Mouse (Mus musculus): ENCODE data around the gene Dennd4c. TPM values are rescaled to one million over a fixed set of nuclear protein-coding genes. Genes with fewer than 3 reads are reported as not detected.

Gene Dennd4c
- polyA plus RNA-seq, 1 experiment from 2014 or later, result 5.6 TPM

DNA sequence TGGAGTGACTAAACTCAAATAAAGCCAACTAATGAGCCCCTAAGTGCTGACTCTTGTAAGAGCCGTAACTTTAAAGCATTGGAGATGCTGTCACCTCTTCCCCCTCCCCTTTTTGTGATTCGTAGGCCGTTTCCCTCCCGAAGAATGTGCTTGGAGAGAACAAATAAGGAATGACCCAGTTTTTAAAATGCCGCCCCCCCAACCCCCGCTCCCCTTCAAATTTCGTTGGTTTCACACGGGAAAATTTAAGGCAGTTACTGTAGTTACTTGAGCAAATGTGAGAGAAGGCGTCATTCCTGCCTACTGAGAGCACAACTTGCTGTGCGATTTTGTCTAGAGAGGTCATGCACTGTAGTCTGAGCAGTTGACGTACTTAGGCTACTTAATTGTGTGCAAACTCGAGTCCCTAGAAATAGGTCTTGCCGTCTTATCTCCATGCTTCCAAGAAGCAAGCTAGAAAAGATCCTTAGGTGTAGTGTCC is 1.0 kb downstream of the Dennd4c start:
- H3K4me1 ChIP-seq (ENCODE audit: control insufficient read depth, insufficient read depth, low read length), result peaks cover 17% of the 10 kb centered on the region
- H3K36me3 ChIP-seq (ENCODE audit: control insufficient read depth, insufficient read depth), result no peaks in the 10 kb centered on the region
- H3K27me3 ChIP-seq (ENCODE audit: control insufficient read depth, insufficient read depth, low read length), result no peaks in the 10 kb centered on the region
- H3K4me2 ChIP-seq (ENCODE audit: low read depth, low read length), result peak overlapping the region; percentile 87
- H3K9ac ChIP-seq (ENCODE audit: low read length), result peak overlapping the region; percentile 99
- no peaks in the 10 kb centered on the region for H3K9me3 ChIP-seq (replicated peaks; ENCODE audit: control insufficient read depth, low read length)
- WGBS, result 1% methylated on average over 13 of the region's 13 CpGs
- no peak for ATAC-seq (replicated peaks; ENCODE audit: extremely low read depth, insufficient read depth, low FRiP score)
- H3K27ac ChIP-seq (ENCODE audit: low read length), result peak overlapping the region; percentile 89
- H3K4me3 ChIP-seq (ENCODE audit: low read length), result peak overlapping the region; percentile 98

DNA sequence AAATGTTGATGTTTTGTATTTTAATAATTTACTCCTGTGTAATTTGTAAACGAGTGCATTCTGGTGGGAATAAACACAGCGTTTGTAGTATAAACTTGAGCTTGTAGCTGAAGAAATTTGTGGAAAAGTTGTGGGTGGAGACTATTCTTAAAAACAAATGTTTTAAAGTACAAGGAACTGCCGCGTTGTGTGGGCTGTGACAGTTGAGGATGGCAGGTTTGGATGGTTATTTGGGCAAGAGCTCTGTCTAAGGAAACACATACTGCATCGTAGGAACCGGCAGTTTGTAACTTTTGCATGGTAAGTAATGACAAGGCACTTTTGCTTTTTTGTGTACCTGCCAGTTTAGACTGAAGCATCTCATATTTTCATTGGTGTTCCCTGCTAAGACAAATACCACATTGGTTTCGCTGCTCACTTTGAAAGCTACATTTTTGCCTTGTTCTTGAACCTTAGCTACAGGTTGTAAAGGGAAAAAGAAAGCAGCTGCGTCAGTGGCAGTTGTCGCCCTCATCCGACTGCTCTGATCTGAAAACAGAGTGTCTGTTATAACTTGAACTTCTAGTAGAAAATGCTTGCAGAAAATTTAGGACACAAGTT is 2.1 kb downstream of the Dennd4c start:
- Histone ChIP-seq H3K4me3 (ENCODE audit: low read length) (peak overlapping the region; percentile 26), H3K4me2 (ENCODE audit: low read depth, low read length) (peak overlapping the region; percentile 47), H3K27me3 (ENCODE audit: control insufficient read depth, insufficient read depth, low read length) (no peaks in the 10 kb centered on the region), H3K4me1 (ENCODE audit: control insufficient read depth, insufficient read depth, low read length) (peaks cover 17% of the 10 kb centered on the region), H3K27ac (ENCODE audit: low read length) (peak overlapping the region; percentile 27; the same call in 1 of the 2 replicates), H3K9me3 (replicated peaks; ENCODE audit: control insufficient read depth, low read length) (no peaks in the 10 kb centered on the region), H3K9ac (ENCODE audit: low read length) (peak overlapping the region; percentile 49; the same call in 1 of the 2 replicates), H3K36me3 (ENCODE audit: control insufficient read depth, insufficient read depth) (no peaks in the 10 kb centered on the region)
- 60% methylated on average over 10 of the region's 10 CpGs for WGBS
- no peak for ATAC-seq (replicated peaks; ENCODE audit: extremely low read depth, insufficient read depth, low FRiP score)

DNA sequence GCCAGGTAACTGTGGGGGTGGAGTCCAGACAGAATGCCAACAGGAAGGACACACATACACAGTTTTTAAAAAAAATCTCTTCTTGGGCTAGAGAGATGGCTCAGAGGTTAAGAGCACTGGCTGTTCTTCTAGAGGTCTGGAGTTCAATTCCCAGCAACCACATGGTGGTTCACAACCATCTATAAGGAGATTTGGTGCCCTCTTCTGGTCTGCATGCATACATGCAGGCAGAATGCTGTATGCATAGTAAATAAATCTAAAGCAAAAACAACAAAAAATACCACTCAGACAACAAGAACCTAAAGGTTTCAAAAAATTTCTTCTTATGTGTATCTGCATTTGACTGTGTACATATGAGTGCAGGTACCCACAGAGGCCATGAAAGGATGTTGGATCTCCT is 16.0 kb downstream of the Dennd4c start:
- H3K36me3 ChIP-seq (ENCODE audit: control insufficient read depth, insufficient read depth), result peaks cover 2% of the 10 kb centered on the region; the same call in 1 of the 2 replicates
- no peak overlapping the region for H3K9ac ChIP-seq (ENCODE audit: low read length)
- H3K4me3 ChIP-seq (ENCODE audit: low read length), result no peak overlapping the region
- H3K27me3 ChIP-seq (ENCODE audit: control insufficient read depth, insufficient read depth, low read length), result no peaks in the 10 kb centered on the region
- no peak overlapping the region for H3K27ac ChIP-seq (ENCODE audit: low read length)
- H3K4me2 ChIP-seq (ENCODE audit: low read depth, low read length), result no peak overlapping the region
- H3K9me3 ChIP-seq (replicated peaks; ENCODE audit: control insufficient read depth, low read length), result no peaks in the 10 kb centered on the region; the same call in 1 of the 2 replicates
- no peak for ATAC-seq (replicated peaks; ENCODE audit: extremely low read depth, insufficient read depth, low FRiP score)
- H3K4me1 ChIP-seq (ENCODE audit: control insufficient read depth, insufficient read depth, low read length), result 0 out of 2 replicates have a peak, but pooled peaks cover 3% of the 10 kb centered on the region

DNA sequence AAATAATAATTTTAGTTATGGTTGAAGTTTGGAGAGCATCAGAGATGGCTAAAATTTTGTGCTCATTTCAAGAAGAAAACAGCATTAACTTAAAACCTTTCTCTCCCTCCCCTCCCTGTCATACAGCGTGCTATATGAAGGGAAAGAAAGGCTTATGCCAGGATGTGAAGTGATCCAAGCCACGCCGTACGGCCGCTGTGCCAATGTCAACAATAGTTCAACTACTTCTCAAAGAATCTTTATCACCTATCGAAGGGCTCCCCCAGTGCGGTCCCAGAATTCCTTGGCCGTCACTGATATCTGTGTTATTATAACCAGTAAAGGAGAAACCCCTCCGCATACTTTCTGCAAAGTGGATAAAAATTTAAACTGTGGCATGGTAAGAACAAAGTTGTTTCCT is 29.2 kb downstream of the Dennd4c start:
- no peak; the same call in 1 of the 2 replicates for ATAC-seq (replicated peaks; ENCODE audit: extremely low read depth, insufficient read depth, low FRiP score)
- WGBS, result 59% methylated on average over 9 of the region's 9 CpGs
- Histone ChIP-seq H3K4me1 (ENCODE audit: control insufficient read depth, insufficient read depth, low read length) (peaks cover 2% of the 10 kb centered on the region), H3K4me3 (ENCODE audit: low read length) (no peak overlapping the region), H3K9me3 (replicated peaks; ENCODE audit: control insufficient read depth, low read length) (no peaks in the 10 kb centered on the region), H3K9ac (ENCODE audit: low read length) (no peak overlapping the region), H3K27me3 (ENCODE audit: control insufficient read depth, insufficient read depth, low read length) (no peaks in the 10 kb centered on the region), H3K27ac (ENCODE audit: low read length) (no peak overlapping the region), H3K4me2 (ENCODE audit: low read depth, low read length) (no peak overlapping the region), H3K36me3 (ENCODE audit: control insufficient read depth, insufficient read depth) (peaks cover 13% of the 10 kb centered on the region)

DNA sequence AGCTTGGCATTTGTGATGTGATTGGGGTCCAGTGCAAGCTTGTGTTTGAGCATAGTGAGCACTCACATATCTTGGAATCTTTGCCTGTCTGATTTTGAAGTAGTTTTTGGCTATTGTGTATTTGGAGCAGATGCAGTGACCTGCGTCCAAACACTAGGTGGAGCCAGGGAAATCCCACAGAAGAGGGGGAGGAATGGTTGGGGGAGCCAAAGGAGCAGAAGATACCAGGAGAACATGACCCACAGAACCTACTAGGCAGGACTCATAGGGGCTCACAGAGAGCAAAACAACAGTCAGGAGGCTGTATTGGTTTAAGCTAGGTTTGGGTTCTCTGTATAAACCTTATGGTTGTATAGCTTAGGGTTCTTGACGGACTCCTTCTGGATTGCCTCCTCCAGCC is 62.2 kb downstream of the Dennd4c start:
- Histone ChIP-seq H3K36me3 (ENCODE audit: control insufficient read depth, insufficient read depth) (peaks cover 11% of the 10 kb centered on the region; the same call in 1 of the 2 replicates), H3K9me3 (replicated peaks; ENCODE audit: control insufficient read depth, low read length) (no peaks in the 10 kb centered on the region), H3K27ac (ENCODE audit: low read length) (no peak overlapping the region), H3K4me3 (ENCODE audit: low read length) (no peak overlapping the region), H3K4me2 (ENCODE audit: low read depth, low read length) (no peak overlapping the region), H3K4me1 (ENCODE audit: control insufficient read depth, insufficient read depth, low read length) (no peaks in the 10 kb centered on the region), H3K27me3 (ENCODE audit: control insufficient read depth, insufficient read depth, low read length) (no peaks in the 10 kb centered on the region), H3K9ac (ENCODE audit: low read length) (no peak overlapping the region)
- WGBS, result 56% methylated on average over 2 of the region's 2 CpGs
- ATAC-seq (replicated peaks; ENCODE audit: extremely low read depth, insufficient read depth, low FRiP score), result no peak

DNA sequence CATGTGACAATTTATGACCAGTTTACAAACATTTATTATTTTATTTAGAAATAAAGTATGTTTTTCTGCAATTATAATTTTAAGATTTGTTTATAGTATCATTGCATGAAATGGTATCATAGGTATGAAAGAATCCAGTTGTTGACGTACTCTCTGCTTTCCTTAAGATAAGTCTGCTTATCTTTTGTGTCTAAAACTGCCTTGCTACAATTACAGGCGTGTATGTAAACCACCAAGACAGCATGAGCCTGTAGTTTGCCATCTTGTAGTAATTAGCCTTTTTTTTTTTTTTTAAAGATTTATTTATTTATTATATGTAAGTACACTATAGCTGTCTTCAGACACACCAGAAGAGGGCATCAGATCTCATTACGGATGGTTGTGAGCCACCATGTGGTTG is 66.5 kb downstream of the Dennd4c start:
- WGBS, result 77% methylated on average over 2 of the region's 3 CpGs
- no peak overlapping the region for H3K27ac ChIP-seq (ENCODE audit: low read length)
- no peaks in the 10 kb centered on the region for H3K4me1 ChIP-seq (ENCODE audit: control insufficient read depth, insufficient read depth, low read length)
- H3K4me2 ChIP-seq (ENCODE audit: low read depth, low read length), result no peak overlapping the region
- H3K9me3 ChIP-seq (replicated peaks; ENCODE audit: control insufficient read depth, low read length), result no peaks in the 10 kb centered on the region
- ATAC-seq (replicated peaks; ENCODE audit: extremely low read depth, insufficient read depth, low FRiP score), result no peak
- H3K9ac ChIP-seq (ENCODE audit: low read length), result no peak overlapping the region
- peaks cover 7% of the 10 kb centered on the region; the same call in 1 of the 2 replicates for H3K36me3 ChIP-seq (ENCODE audit: control insufficient read depth, insufficient read depth)
- no peak overlapping the region for H3K4me3 ChIP-seq (ENCODE audit: low read length)
- no peaks in the 10 kb centered on the region for H3K27me3 ChIP-seq (ENCODE audit: control insufficient read depth, insufficient read depth, low read length)

DNA sequence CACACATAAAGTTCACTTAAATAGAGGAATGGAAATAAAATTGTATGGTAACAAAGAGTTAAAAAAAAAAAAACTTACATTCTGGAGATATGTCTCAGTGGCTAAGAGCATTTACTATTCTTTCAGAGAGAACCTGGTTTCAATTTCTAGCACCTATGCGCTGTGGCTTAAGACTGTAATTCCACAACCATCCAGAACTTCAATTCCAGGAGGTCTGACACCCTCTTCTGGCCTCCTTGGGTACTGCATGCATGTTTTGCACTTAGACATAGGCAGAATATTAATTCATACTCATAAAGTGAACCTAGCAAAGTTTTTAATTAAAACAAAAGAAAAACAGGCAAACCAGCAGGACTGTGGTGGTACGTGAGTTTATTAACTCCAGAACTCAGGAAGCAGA is 74.8 kb downstream of the Dennd4c start:
- Histone ChIP-seq H3K4me1 (ENCODE audit: control insufficient read depth, insufficient read depth, low read length) (no peaks in the 10 kb centered on the region), H3K4me3 (ENCODE audit: low read length) (no peak overlapping the region), H3K9me3 (replicated peaks; ENCODE audit: control insufficient read depth, low read length) (no peaks in the 10 kb centered on the region), H3K27ac (ENCODE audit: low read length) (no peak overlapping the region), H3K4me2 (ENCODE audit: low read depth, low read length) (no peak overlapping the region), H3K27me3 (ENCODE audit: control insufficient read depth, insufficient read depth, low read length) (no peaks in the 10 kb centered on the region), H3K36me3 (ENCODE audit: control insufficient read depth, insufficient read depth) (peaks cover 26% of the 10 kb centered on the region), H3K9ac (ENCODE audit: low read length) (no peak overlapping the region)
- no peak for ATAC-seq (replicated peaks; ENCODE audit: extremely low read depth, insufficient read depth, low FRiP score)
- WGBS, result 82% methylated on average over 2 of the region's 2 CpGs

DNA sequence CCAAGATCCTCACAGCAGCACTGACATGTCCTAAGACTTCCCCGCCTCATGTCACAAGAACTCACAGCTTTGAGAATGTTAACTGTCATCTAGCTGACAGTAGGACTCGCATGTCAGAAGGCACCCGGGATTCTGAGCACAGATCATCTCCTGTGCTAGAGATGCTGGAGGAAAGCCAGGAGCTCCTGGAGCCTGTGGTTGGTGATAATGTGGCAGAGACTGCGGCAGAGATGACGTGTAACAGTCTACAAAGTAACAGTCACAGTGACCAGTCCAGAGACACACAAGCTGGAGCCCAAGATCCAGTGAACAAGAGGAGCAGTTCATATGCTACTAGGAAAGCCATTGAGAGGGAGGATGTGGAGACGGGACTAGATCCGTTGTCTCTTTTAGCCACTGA is 76.8 kb downstream of the Dennd4c start:
- peaks cover 34% of the 10 kb centered on the region for H3K36me3 ChIP-seq (ENCODE audit: control insufficient read depth, insufficient read depth)
- 54% methylated on average over 7 of the region's 7 CpGs for WGBS
- no peak overlapping the region for H3K27ac ChIP-seq (ENCODE audit: low read length)

DNA sequence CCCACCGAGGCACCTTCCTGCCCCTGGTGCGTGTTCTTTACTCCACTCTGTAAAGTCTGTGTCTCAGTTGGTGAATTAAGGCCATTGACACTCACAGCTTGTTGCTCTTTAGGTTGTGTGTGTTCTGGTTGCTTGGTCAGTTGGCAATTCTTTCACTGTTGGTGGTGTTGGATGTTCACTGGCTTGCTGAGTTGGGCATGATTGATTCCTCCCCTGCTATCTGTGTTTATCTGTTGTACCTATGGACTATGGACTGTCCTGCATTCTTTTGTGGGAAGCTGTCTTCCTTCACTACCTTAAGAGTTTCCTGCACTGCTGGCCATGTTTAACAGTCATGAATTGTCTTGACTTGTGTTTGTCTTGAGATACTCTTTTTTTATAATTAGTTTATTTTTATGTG is 83.5 kb downstream of the Dennd4c start:
- Histone ChIP-seq H3K9me3 (replicated peaks; ENCODE audit: control insufficient read depth, low read length) (no peaks in the 10 kb centered on the region), H3K4me1 (ENCODE audit: control insufficient read depth, insufficient read depth, low read length) (no peaks in the 10 kb centered on the region), H3K4me2 (ENCODE audit: low read depth, low read length) (no peak overlapping the region), H3K27ac (ENCODE audit: low read length) (no peak overlapping the region), H3K27me3 (ENCODE audit: control insufficient read depth, insufficient read depth, low read length) (no peaks in the 10 kb centered on the region), H3K9ac (ENCODE audit: low read length) (no peak overlapping the region), H3K4me3 (ENCODE audit: low read length) (no peak overlapping the region), H3K36me3 (ENCODE audit: control insufficient read depth, insufficient read depth) (peaks cover 24% of the 10 kb centered on the region)
- no peak for ATAC-seq (replicated peaks; ENCODE audit: extremely low read depth, insufficient read depth, low FRiP score)
- 90% methylated on average over 2 of the region's 2 CpGs for WGBS

More for the DNA sequence above, 76.8 kb downstream of the Dennd4c start:
- Histone ChIP-seq H3K27me3 (ENCODE audit: control insufficient read depth, insufficient read depth, low read length) (no peaks in the 10 kb centered on the region), H3K9me3 (replicated peaks; ENCODE audit: control insufficient read depth, low read length) (no peaks in the 10 kb centered on the region), H3K4me1 (ENCODE audit: control insufficient read depth, insufficient read depth, low read length) (no peaks in the 10 kb centered on the region), H3K9ac (ENCODE audit: low read length) (no peak overlapping the region), H3K4me3 (ENCODE audit: low read length) (no peak overlapping the region), H3K4me2 (ENCODE audit: low read depth, low read length) (no peak overlapping the region)
- 0 out of 2 replicates have a peak, but pooled peaks have one; percentile 18 for ATAC-seq (replicated peaks; ENCODE audit: extremely low read depth, insufficient read depth, low FRiP score)
